Mouse (Mus musculus): ENCODE data around the gene Nelfcd. TPM values are rescaled to one million over a fixed set of nuclear protein-coding genes. Genes with fewer than 3 reads are reported as not detected.
A peak's percentile ranks its signal among the peaks of the same experiment; 100 is the strongest.

Nelfcd gene
- total RNA-seq (2018; cell fraction: chromatin; rRNA removed): 10 to 100 TPM; 10.1 to 69.1 (median 38.7) TPM
- 10 to 100 TPM in 23 of 26 experiments, 1 to 10 TPM in 3; 7.9 to 15.8 (median 12.6) TPM for total RNA-seq (2018; cell fraction: cytosol; rRNA removed)
- total RNA-seq (2018; cell fraction: nucleus; rRNA removed): 10 to 100 TPM in 21 of 26 experiments, 1 to 10 TPM in 5; 5.3 to 42.4 (median 17.5) TPM
- 7.5 to 17.9 TPM (median 16.7 TPM) in 3 replicates for polyA plus RNA-seq (2018)

- Histone ChIP-seq H3K4me3 (ENCODE audit: inconsistent target) (peak within 1 kb of the TSS; percentile 72), H3K27ac (peak within 1 kb of the TSS; percentile 21; the same call in 1 of the 2 replicates), H3K79me2 (ENCODE audit: inconsistent target) (peaks cover 27% of the 10 kb centered on the region), H3K36me3 (ENCODE audit: inconsistent target) (peaks cover 11% of the 10 kb centered on the region; the same call in 1 of the 2 replicates)
- under 1% methylated on average over 40 of the region's 40 CpGs for WGBS (ENCODE audit: missing documents)
These were observed at the start of gene Nelfcd for GRCm38 (mm10) chr2:174415731-174416310. Gene Nelfcd, plus strand, starts transcription at chr2:174415804.

GRCm38 (mm10) chr2:174366571-174366970, 49.0 kb upstream of the Nelfcd start:
- no peak overlapping the region for H3K27ac ChIP-seq
- H3K79me2 ChIP-seq (ENCODE audit: inconsistent target): no peaks in the 10 kb centered on the region
- H3K4me3 ChIP-seq (ENCODE audit: inconsistent target): no peak overlapping the region
- WGBS (ENCODE audit: missing documents): 80% methylated on average over 10 of the region's 10 CpGs
- H3K36me3 ChIP-seq (ENCODE audit: inconsistent target): no peaks in the 10 kb centered on the region

GRCm38 (mm10) chr2:174381021-174381420, 34.6 kb upstream of the Nelfcd start:
- Histone ChIP-seq H3K4me3 (ENCODE audit: inconsistent target) (no peak overlapping the region), H3K79me2 (ENCODE audit: inconsistent target) (no peaks in the 10 kb centered on the region), H3K36me3 (ENCODE audit: inconsistent target) (no peaks in the 10 kb centered on the region), H3K27ac (no peak overlapping the region)
- 97% methylated on average over 9 of the region's 9 CpGs for WGBS (ENCODE audit: missing documents)

- WGBS (ENCODE audit: missing documents): 91% methylated on average over 3 of the region's 3 CpGs
- no peaks in the 10 kb centered on the region for H3K36me3 ChIP-seq (ENCODE audit: inconsistent target)
- no peaks in the 10 kb centered on the region for H3K79me2 ChIP-seq (ENCODE audit: inconsistent target)
- no peak overlapping the region for H3K27ac ChIP-seq
- H3K4me3 ChIP-seq (ENCODE audit: inconsistent target): no peak overlapping the region
These were observed 23.7 kb upstream of the Nelfcd start for GRCm38 (mm10) chr2:174391936-174392335.

- Histone ChIP-seq H3K4me3 (ENCODE audit: inconsistent target) (no peak overlapping the region), H3K79me2 (ENCODE audit: inconsistent target) (no peaks in the 10 kb centered on the region), H3K36me3 (ENCODE audit: inconsistent target) (no peaks in the 10 kb centered on the region), H3K27ac (no peak overlapping the region)
- WGBS (ENCODE audit: missing documents): 76% methylated on average over 6 of the region's 9 CpGs
These were observed 23.1 kb upstream of the Nelfcd start for GRCm38 (mm10) chr2:174392554-174392953.

- H3K4me3 ChIP-seq (ENCODE audit: inconsistent target): no peak overlapping the region
- no peak overlapping the region for H3K27ac ChIP-seq
- 49% methylated on average over 5 of the region's 5 CpGs for WGBS (ENCODE audit: missing documents)
- no peaks in the 10 kb centered on the region for H3K79me2 ChIP-seq (ENCODE audit: inconsistent target)
- H3K36me3 ChIP-seq (ENCODE audit: inconsistent target): no peaks in the 10 kb centered on the region
These were observed 22.2 kb upstream of the Nelfcd start for GRCm38 (mm10) chr2:174393383-174393782.

GRCm38 (mm10) chr2:174396643-174397042, 19.0 kb upstream of the Nelfcd start:
- Histone ChIP-seq H3K36me3 (ENCODE audit: inconsistent target) (no peaks in the 10 kb centered on the region), H3K79me2 (ENCODE audit: inconsistent target) (no peaks in the 10 kb centered on the region), H3K27ac (no peak overlapping the region), H3K4me3 (ENCODE audit: inconsistent target) (no peak overlapping the region)
- 95% methylated on average over 10 of the region's 10 CpGs for WGBS (ENCODE audit: missing documents)

GRCm38 (mm10) chr2:174397065-174397464, 18.5 kb upstream of the Nelfcd start:
- Histone ChIP-seq H3K27ac (no peak overlapping the region), H3K36me3 (ENCODE audit: inconsistent target) (no peaks in the 10 kb centered on the region), H3K4me3 (ENCODE audit: inconsistent target) (no peak overlapping the region), H3K79me2 (ENCODE audit: inconsistent target) (no peaks in the 10 kb centered on the region)
- 100% methylated on average over 1 of the region's 1 CpGs for WGBS (ENCODE audit: missing documents)

GRCm38 (mm10) chr2:174397881-174398280, 17.7 kb upstream of the Nelfcd start:
- 89% methylated on average over 5 of the region's 6 CpGs for WGBS (ENCODE audit: missing documents)

GRCm38 (mm10) chr2:174400396-174400795, 15.2 kb upstream of the Nelfcd start:
- 95% methylated on average over 4 of the region's 4 CpGs for WGBS (ENCODE audit: missing documents)
- Histone ChIP-seq H3K79me2 (ENCODE audit: inconsistent target) (no peaks in the 10 kb centered on the region), H3K4me3 (ENCODE audit: inconsistent target) (no peak overlapping the region), H3K27ac (no peak overlapping the region), H3K36me3 (ENCODE audit: inconsistent target) (no peaks in the 10 kb centered on the region)

More at GRCm38 (mm10) chr2:174397881-174398280, 17.7 kb upstream of the Nelfcd start:
- Histone ChIP-seq H3K36me3 (ENCODE audit: inconsistent target) (no peaks in the 10 kb centered on the region), H3K79me2 (ENCODE audit: inconsistent target) (no peaks in the 10 kb centered on the region), H3K27ac (no peak overlapping the region), H3K4me3 (ENCODE audit: inconsistent target) (no peak overlapping the region)

- H3K27ac ChIP-seq: no peak overlapping the region
- 81% methylated on average over 2 of the region's 2 CpGs for WGBS (ENCODE audit: missing documents)
- no peaks in the 10 kb centered on the region for H3K79me2 ChIP-seq (ENCODE audit: inconsistent target)
- H3K4me3 ChIP-seq (ENCODE audit: inconsistent target): no peak overlapping the region
- H3K36me3 ChIP-seq (ENCODE audit: inconsistent target): no peaks in the 10 kb centered on the region
These were observed 5.4 kb upstream of the Nelfcd start for GRCm38 (mm10) chr2:174410222-174410621.

GRCm38 (mm10) chr2:174413127-174413526, 2.5 kb upstream of the Nelfcd start:
- Histone ChIP-seq H3K27ac (no peak overlapping the region), H3K36me3 (ENCODE audit: inconsistent target) (no peaks in the 10 kb centered on the region), H3K79me2 (ENCODE audit: inconsistent target) (peaks cover 23% of the 10 kb centered on the region), H3K4me3 (ENCODE audit: inconsistent target) (no peak overlapping the region)
- WGBS (ENCODE audit: missing documents): 80% methylated on average over 7 of the region's 7 CpGs

GRCm38 (mm10) chr2:174415001-174415730, 438 bp upstream of the Nelfcd start:
- Histone ChIP-seq H3K4me3 (ENCODE audit: inconsistent target) (no peak overlapping the region), H3K27ac (no peak overlapping the region), H3K36me3 (ENCODE audit: inconsistent target) (peaks cover 5% of the 10 kb centered on the region; the same call in 1 of the 2 replicates), H3K79me2 (ENCODE audit: inconsistent target) (peaks cover 27% of the 10 kb centered on the region)
- 79% methylated on average over 8 of the region's 18 CpGs for WGBS (ENCODE audit: missing documents)

- H3K4me3 ChIP-seq (ENCODE audit: inconsistent target): no peak overlapping the region
- H3K79me2 ChIP-seq (ENCODE audit: inconsistent target): peaks cover 24% of the 10 kb centered on the region
- no peak overlapping the region for H3K27ac ChIP-seq
- 95% methylated on average over 6 of the region's 6 CpGs for WGBS (ENCODE audit: missing documents)
- peaks cover 23% of the 10 kb centered on the region; the same call in 1 of the 2 replicates for H3K36me3 ChIP-seq (ENCODE audit: inconsistent target)
These were observed 5.5 kb downstream of the Nelfcd start for GRCm38 (mm10) chr2:174421107-174421506.

Data from macrophage (primary cell).